Mouse (Mus musculus) spleen, adult 18-20 months (tissue): ENCODE data around the gene Cntnap5a.

Experiments used
- DNase-seq, 2 experiments: peaks; one replicate each; pipeline ENCODE4 v3.0.0; 2022; ENCODE audit warnings: mixed read lengths in 2 of 2

The Cntnap5a gene

DNA sequence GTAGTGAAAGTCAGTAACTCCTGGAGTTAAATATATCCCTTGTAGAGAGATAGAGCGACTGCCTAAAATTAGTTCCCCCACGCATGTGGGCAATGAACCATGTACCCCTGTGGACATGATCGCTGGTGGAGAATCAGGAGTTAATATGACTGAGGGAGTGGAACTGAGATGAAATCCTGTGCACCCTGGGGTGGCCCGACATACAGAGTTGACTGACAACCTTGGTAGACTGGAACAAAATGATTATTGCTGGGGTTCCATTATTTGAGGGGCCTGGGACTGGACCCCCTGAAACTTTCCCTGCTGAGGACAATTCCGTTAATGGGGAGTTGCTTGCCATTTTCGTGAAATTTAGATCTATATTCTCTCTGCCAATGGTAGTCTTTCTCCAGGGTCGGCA, 683.0 kb downstream of the Cntnap5a start:
- no peak for DNase-seq

DNA sequence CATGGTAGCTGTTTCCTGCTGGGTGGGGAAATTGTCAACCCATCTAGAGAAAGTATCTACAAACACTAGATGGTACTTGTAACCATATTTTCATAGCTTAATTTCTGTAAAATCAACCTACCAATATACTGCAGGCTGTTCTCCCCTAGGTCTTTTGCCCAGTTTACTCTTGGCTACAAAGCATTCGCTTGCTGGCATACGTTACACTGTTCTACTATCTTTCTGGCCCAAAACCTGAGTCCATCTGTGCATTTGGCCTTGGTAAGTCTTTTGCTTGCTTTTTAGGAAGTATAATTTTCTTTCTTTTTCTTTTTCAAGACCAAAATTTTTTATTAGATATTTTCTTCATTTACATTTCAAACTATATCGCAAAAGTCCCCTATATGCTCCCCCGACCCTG, 686.3 kb downstream of the Cntnap5a start:
- no peak for DNase-seq

DNA sequence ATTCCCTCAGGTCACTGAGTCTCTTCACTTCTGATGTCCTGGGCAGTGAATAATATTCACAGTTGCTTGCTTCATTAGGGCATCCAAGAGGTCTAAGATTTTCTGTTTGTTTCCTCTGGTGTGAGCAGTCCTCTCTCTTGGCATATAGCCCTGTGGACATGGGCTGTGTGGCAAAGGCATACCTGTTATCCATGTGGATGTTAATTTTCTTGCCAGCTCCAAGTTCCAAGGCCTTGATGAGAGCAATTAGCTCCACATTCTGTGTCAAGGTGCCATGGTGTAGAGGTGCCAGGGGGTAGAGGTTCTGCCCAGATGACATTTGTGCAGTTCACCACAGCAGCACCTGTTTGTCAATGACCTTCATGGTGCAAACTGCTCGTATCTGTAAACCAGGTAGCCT, 689.0 kb downstream of the Cntnap5a start:
- DNase-seq, result no peak

DNA sequence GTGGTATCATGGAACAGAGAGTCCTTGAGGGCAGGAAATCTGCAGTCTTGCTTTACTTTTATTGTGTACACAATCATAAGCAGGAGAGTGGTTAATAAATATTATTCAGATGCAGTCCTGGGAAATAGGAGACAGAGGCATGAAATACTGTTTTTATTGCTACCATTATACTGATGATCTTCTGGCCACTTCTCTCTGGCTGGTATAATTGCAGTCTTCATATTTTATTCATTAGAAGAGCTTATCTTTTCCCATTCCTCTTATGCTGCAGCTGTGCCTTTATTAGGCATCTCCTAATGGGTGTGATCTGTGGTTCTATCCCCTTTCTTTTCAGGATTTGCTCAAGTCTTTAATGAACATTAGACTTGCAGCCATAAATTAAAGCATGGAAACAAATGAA, 707.8 kb downstream of the Cntnap5a start:
- DNase-seq, result no peak

DNA sequence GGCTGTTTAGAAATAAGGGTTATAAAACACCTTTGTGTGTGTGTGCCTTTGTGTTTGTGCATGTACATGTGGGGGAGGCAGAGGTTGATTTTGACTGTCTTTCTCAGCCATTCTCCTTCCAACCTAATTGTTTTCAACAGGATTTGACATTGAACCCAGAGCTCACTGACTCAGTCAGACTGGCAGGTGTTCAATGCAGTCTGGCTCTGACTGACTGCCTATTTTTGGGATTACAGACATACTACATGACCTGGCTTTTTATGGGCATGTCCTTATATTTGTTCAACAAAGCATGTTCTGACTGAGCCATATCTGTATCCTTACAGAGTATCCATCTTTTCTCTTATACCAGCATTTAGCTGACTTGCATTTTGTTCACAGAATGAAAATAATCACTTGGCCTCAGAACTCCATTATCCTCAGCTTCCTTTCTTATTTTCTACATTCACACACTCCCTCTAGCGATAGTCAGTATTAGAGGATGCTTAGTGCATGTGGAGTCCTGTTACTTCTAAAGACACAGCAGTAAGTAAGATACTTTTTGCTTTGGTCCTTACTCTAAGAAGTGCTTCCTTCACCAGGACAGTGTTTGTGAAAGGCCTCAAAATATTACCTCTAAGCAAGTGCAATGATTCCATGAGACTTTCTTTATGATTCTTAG, 717.6 kb downstream of the Cntnap5a start:
- DNase-seq, result no peak

DNA sequence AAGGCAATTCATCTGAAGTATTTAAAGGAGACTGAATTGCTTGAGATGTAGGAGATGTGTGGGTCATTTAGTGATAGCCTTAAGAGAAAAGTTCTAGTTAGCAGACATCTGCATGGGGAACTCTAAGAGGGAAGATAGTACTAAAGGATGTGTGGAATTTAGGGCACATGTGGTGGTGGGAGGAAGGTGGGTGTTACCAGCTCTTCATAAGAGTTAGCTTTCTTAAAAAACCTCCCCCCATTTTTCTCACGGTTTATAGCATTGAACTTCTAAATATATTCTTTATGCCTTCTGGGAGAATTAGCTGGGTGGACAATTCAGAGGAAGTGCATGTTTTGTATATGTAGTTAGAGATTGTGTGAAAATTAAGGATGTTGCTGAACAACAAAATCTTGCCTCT, 725.3 kb downstream of the Cntnap5a start:
- DNase-seq, result no peak

DNA sequence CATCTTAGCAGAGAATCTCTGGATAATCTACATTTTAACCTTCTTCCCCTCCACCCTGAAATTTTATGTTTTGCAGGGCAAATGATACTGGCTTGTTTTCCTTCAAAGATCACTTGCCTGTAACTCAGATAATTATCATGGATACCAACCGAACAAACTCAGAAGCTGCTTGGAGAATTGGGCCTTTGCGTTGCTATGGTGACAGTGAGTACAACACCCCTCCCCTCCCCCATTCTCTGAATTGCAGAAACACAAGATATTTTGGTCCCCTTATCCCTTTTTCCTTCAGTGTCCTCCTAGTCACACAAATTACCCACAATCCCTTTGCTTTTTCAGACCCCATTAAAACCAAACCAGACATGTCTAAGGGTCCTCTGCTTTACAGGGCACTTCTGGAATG, 743.8 kb downstream of the Cntnap5a start:
- no peak for DNase-seq

DNA sequence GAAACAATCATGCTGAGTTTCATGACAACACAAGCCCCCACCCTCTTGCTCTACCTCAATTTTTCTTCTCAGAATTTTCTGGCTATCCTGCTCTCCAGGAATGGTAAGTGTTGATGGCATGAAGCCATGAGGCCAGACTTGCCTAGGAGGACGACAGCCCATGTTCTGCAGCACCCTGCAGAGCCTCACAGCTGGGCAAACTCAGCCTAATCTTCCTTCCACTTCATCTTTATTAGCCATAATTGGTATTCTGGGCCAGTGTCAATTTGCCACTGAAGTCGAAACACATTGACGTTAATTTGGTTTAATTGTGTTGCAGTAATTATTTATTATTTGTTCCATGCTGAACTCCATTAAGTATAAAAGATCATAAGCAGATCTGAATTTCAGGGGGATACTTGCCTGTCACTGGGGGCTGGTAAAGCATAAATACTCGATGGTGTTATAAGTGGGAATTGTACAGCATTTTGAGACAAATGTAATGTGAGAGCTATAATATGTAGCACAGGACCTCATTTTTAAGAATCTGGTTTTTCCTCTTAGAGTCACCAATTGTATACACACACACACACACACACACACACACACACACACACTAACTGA, 770.7 kb downstream of the Cntnap5a start:
- DNase-seq, result no peak

DNA sequence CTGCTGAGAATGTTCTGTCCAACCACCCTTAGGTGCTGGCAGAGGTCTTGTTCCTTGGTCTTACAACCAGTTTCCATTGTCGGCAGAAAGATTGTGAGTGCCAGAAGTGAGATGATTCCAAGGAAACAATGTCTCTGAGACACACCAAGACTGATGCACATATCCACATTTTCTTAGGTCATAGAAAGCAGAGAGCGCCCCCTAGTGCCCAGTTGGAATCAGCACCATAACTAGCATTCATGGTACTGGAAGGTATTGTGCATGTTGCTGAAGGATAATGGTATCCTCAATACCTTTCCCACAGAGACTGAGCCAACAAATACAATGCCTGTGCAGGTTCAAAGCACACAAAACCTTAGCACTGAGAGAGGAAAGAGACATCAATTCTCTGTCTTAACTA, 793.1 kb downstream of the Cntnap5a start:
- DNase-seq, result no peak

DNA sequence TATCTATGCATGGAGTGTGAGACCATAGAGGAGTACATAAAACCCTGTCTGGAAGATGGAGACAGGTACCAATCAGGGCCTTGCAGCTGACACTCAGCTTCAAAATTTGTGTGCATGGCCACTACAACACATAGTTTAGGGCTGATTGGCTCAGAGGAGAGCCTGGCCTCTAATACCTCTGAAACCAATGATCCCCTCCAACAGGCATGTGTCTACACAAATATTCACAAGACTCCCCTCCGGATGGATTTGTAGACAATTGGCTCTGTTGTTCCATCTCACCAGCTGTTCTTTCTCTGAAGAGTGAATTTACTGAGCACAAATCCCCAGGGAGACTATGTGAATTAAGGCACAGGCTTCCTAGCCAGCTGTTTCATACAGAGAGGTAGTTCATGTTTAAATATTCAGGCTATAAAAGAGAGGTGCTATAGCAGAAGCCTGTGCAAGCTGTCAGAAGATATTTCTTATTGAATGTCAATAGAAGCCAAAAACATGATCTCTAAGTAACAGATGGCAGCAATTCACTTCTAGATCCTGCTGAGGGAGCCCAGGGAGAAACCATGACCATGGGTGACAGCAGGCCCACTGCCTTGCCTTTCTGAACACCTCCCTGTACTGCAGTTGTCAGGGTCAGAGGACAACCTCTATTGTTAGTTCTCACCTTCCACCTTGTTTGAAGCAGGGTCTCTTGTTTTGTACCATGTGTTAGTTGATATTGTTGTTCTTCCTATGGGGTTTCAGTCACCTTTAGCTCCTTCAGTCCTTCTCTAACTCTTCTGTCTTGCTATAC, 804.4 kb downstream of the Cntnap5a start:
- DNase-seq, result no peak

DNA sequence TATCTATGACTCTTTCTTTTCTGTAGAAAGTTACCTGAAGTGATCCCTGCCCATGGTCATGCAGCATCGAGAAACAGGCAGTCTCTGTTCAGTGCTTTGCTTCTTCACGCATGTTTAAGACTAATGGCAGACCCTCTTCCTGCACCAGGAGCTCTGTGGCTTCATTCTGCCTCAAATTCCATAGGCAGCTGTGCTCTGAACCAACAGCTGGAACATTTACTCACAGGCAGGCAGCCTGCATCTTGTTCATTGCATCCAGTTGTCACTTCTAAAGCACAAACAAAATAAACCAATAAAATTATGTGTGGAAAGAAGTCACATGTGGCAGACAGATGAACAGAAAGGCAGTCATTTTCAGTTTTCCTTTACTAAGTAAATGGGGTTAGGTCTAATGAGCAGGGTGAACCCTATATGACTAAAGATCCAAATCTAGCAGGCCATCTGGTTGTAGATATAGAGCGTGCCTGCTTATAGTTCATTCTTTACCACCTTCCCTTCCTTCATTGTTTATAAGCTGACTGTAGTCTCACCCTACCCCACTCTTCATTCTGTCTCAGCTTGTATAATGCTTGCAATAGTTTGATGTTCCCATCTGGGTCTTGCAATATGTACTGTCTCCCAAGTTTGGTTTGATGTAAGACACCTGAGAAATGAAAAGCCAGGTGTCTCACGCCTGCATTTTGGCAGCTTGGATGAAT, 893.6 kb downstream of the Cntnap5a start:
- DNase-seq, result no peak

DNA sequence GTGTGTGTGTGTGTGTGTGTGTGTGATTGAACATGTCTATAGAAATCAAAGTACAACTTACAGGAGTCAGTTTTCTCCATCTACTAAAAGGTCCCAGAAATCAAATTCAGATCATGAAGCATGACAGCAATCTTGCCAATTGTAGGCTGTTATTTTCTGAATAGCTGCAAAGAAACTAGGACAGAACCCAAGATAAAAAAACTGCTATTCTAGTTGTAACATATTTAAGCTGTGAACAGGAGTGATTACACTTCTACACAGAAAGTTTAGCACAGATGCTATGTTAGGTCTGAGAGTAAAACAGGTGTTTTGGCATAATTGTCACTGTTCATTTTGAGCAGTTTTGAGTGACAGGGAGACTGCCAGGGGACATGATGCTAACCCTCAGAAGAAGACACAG, 931.7 kb downstream of the Cntnap5a start:
- no peak for DNase-seq
